Mouse (Mus musculus): ENCODE measurements at regions not wholly inside any gene's neighbourhood (a gene's known extent, or its start where the extent isn't known, plus 50 kb on each side); places are given as distances from the start of the nearest gene placed in this dataset.

DNA sequence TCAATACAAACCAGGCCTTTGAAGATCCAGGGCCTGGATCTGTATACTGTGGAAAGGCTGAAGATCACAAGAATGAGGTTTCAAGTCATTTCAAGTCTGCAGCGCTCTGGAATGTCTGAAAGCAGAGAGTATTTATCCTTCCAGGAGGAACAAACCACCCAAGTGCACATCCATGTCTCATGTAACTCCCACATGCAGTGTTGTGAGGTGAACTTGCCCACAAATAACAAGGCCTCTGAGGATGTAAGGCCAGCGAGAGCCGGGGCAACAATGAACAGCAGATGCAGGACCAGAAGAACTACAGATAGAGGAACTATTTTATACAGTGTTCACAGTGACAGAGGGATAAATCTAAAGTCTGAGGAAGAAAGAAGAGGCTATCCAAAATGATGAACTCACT lies 442.4 kb downstream of the Slc4a3 start:
- DNase-seq (ENCODE audit: low read depth in 1 of 2, low spot score in 2 of 2), result no peak

DNA sequence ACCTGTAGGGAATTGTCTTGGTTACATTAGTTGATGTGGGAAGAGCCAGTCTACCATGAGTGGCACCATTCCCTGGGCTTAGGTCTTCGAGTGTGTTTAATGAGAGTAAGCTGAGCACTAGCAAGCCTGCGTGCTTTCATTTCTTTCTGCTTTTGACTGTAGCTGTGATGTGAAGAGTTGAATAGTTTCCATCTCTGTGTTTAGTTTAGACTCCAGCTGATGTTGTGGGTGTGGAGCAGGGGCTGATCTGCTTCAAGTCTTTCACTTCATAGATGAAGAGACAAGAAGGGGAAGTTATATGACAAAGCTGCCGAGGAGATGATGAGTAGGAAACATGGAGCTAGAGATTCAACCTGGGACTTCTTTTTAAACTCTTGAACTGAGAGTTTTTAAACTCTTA lies 446.0 kb downstream of the Slc4a3 start:
- no peak for DNase-seq (ENCODE audit: low read depth in 1 of 2, low spot score in 2 of 2)

DNA sequence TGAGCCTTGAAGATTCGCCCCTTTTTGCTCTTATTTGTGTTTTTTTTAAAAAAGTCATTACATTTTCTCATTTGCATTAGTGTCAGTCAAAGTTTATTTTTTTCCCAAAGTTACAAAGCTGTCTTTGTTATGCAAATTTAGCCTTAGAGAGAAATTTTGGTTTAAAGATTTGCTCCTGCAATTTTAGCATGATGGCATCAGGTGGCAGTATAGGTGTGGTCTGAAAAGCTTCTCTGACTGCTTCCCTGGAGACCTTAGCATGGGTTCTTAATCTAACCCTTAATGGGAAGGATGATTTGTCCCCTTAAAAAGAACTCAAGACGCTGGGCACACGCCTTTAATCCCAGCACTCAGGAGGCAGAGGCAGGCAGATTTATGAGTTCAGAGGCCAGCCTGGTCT lies 451.2 kb downstream of the Slc4a3 start:
- no peak for DNase-seq (ENCODE audit: low read depth in 1 of 2, low spot score in 2 of 2)

DNA sequence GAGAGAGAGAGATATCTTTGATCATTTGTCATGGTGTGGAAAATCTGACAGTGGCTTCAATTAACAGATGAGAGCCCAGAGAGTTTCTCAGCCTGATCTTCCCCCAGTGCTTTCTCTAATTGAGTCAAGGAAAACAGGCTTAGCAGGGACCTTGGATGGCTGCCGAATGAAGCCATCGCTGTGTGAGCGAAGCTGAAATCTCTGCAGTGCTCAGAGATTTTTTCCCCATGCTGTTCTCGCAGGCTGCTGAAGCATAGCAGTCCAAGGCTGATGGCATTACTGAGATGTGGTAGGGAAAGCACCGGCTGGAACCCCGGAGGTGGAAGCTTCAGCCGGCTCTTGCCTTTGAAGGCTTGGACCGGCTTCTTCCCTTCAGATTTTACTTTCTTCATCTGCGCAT lies 455.1 kb downstream of the Slc4a3 start:
- no peak for DNase-seq (ENCODE audit: low read depth in 1 of 2, low spot score in 2 of 2)

DNA sequence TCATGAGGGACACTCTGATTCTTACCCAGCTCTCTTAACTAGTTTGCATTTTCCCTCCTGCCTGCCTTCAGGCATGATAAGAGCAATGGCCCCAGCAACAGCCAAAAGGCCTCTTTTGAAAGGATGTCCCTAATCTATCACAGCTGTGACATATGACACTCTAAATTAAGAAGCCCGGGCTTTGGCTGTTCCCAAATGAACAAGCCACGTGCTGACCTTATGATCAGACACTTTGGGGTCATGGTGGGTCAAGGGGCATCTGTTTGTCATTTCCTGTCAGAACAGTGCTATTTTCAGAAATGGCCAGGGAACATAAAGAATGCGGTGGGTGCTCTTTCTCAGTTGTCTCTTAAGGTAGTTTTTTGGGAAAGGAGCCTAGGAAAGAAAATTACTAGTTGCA lies 463.5 kb downstream of the Slc4a3 start:
- DNase-seq (ENCODE audit: low read depth in 1 of 2, low spot score in 2 of 2), result no peak

DNA sequence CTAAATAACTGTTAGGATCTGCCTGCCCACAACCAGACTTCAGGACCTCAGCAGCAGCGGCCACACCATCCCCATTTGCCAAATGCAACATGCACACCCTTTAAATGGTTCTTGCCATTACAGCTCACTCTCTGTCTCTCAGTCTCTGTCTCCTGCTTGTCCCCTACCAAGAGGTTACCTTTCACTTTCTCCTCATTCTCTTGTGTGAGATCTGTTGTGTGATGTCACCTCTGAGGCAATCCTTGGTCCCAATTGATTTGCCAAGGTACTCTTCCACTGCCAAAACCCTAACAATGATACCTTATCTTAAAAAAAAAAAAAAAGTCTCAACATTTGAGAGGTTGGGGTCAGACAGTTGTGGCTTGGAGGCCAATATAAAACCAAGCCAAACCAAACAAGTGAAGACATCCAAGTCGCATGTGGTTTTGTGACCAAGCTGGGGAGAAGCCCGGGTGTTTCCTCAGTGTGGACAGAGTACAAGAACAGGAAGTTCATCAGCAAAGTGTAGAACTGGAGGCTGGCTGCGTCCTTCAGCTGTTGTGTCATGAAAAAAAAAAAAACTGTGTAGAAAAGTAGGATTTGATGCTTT lies 464.2 kb downstream of the Slc4a3 start:
- no peak for DNase-seq (ENCODE audit: low read depth in 1 of 2, low spot score in 2 of 2)

DNA sequence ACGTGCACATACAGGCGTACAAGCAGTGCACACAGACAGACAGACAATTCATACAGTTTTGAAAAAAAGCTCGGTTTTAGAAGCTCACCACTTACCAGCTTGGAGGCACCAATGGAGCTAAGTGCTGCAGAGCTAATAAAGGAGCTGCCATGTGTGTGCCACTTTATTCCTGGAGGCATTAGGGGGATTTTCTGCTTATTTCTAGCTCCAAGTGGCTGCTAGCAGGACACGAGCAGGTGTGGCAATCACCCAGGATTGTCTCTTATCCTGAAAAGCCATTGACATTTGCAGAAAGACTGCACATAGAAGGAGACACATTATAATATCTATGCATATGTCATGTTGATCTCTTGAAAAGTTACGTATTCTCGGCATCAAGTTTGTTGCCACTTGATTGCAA lies 472.5 kb downstream of the Slc4a3 start:
- no peak for DNase-seq (ENCODE audit: low read depth in 1 of 2, low spot score in 2 of 2)

DNA sequence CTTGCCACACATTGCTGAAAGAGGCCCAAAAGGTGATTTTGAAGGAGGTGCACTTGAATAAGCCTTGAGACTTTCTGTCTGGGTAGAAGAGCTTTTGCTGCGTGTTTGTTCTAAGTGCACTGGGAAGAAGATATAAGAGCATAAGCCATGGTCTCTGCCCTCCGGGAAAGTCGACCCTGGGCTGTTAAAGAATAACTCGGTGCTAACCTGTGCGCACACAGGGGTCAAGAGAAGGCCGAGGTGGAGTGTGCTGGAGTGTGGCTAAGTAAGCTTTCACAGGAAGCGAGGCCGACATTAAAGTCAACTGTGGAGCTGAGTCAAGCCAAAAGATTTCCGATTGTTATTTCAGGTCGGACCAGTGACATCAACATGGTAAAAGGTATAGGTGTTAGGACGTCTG lies 473.0 kb downstream of the Slc4a3 start:
- DNase-seq (ENCODE audit: low read depth in 1 of 2, low spot score in 2 of 2), result no peak

DNA sequence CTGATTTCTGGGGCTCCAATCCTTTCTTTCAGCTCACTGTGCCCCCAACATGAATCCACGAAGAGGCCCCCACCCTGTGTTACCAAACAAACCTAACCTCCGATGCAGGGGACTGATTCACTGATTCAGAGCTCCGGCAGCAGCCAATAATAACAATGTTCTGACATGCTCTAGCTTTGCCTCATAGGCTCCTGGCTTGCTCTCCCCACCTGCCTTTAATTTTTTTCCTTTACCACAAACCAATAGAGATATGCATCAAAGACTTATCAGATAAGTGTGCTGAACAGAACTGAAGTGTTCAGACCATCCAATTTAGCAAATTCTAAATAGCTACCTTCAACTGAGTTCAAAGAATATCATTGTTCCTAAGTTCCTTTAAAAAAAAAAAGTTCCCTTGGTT lies 478.6 kb downstream of the Slc4a3 start:
- DNase-seq (ENCODE audit: low read depth in 1 of 2, low spot score in 2 of 2), result no peak

DNA sequence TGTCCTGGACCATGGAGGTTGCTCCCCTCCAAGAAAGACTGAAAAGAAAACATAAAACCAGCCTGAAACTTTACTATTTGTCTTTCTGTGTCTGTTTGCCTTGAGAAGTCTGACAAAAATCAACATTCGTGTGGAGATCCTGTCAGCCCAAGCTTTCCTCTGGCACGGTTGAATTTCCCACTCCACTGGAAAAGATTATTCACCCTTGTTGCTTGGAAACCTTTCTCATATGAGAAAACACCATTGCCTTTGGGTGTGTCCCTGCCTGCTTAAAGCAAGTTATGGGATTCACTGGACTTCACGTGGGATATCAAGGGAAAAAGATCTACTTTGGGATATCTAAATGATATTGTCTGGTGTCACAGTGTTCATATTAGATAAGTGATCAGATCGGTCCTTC lies 479.3 kb downstream of the Slc4a3 start:
- DNase-seq (ENCODE audit: low read depth in 1 of 2, low spot score in 2 of 2), result no peak

DNA sequence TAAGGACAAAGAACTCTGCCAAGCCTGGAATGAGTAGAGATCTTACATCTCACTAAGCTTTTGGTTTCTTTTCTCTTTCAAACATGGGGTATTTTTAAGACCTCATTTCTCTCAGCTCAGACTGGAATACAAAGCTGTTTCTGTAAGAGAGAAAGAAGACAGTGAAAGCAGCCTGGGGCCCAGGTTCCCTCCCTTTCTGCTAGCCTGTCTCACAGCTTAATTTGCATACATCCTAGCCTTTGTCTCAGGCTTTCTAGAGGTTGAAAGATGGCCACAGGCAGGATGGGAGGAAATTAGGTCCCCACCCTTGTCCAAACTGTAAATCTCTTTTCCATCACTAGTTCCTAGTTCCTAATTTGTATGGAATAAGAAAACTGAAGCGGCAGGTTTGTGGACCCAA lies 483.0 kb downstream of the Slc4a3 start:
- DNase-seq (ENCODE audit: low read depth in 1 of 2, low spot score in 2 of 2), result no peak

DNA sequence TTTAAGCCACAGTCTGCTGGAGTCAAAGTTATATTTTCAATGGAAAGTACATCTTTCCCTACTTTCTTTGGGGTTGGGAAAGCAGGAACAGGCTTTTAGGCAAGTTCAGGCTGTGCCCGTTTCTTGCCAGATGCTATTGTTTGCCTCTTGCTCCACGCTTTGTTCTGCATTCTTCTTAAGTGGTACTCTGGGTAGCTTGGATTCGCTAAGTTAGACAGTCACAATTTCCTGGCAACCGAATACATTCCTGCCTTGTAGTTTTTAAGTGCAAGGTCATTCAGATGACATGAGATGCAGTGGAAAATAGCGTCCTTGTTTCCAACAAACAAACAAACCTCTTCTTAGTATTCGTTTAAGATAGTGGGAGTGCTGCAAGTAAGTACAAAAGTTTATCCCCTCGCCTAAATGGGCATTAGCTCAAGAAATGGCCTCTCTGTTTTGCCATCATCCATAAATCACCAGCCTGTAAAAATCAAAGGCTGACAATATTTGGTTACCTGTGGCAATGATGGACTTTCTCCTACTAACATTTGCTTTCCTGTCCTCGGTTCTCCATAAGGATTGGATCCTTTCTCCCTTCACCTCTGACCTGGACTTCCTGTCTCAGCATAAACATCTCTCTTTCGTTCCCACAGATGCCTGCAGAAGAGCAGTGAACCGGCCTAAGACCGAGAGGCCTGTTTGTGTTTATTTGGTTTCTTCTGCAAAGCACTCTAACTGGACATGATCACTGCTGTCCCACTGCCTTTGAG lies 485.3 kb downstream of the Slc4a3 start:
- DNase-seq (ENCODE audit: low read depth in 1 of 2, low spot score in 2 of 2), result no peak

DNA sequence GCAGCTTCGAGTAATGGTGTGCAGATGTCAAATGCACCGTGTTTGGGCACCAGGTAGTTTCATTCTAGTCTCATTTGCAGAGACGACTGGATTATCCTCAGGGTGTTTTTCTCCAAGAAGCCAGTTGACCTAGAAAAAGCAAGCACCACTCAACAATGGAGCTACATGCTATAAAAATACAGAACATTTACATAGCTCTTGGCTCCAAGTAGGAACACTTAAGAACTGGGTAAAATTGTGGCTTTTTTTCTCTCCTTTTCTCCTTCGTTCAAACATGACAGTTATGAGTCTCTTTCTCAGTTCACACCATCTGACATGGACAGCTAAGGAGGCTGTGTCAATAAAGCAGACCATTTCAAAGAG lies 485.8 kb downstream of the Slc4a3 start:
- no peak for DNase-seq (ENCODE audit: low read depth in 1 of 2, low spot score in 2 of 2)

DNA sequence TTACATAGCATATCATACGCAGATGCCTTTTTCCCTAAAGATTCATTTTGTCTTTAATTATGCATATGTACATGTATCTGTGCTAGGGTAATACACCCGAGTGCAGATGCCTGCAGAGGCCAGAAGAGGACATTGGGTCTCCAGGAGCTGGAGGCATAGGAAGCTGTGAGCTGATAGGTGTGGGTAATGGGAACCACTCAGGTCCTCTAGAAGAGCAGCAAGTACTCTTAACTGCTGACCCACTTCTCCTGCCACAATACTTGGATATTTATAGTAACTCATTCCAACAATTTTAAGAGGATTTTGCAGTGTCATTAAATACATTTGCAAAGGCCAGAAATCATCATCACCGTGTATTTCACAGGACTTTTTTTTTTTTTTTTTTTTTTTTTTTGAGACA lies 486.6 kb downstream of the Slc4a3 start:
- no peak for DNase-seq (ENCODE audit: low read depth in 1 of 2, low spot score in 2 of 2)

DNA sequence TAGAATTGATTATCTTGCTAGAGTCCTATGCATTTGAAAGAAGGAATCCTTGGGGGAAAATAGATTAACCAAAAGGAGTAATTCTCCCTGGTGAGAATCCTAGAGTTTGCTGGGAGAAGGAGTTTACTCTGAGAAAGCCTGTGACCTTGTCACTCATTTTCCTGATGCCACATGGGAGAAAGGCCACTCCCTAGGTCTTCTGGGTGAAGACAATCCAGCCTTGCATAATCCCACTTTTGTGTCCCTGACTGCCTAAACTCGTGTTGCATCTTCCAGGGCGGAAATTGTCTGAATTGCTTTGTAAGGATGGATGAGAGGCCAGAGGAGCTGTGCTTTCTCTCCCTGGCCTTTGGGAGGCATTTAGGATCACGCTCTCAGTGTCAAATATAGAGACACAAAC lies 490.2 kb downstream of the Slc4a3 start:
- no peak for DNase-seq (ENCODE audit: low read depth in 1 of 2, low spot score in 2 of 2)

DNA sequence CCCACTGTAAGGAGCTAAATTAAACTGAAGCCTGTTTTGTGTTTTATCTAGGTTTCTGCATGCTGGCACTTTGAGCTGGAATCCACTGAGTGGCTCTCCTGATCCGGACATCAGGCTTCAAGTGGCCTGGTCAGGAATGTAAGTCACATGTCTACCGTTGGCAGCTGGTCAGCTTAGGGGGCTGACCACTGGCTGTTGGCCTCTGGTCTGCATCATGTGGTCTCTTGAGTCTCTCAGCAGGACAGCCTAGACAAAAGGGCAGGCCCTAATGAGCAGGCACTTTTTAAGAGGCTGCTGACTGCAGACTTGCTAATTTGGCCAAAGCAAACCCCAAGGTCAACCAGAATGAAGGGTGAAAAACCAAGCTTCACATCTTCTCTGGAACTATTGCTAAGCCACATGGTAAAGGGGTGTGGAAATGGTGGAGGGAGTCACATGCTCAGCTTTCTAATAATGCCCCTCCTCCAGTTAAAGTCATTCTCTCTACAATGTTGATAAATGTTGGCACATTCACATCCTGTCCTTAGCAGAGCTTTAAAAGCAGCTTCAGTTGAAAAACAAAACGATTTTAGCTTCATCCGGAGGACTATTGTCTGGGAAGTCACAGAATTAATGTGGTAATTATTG lies 493.1 kb downstream of the Slc4a3 start:
- no peak for DNase-seq (ENCODE audit: low read depth in 1 of 2, low spot score in 2 of 2)

DNA sequence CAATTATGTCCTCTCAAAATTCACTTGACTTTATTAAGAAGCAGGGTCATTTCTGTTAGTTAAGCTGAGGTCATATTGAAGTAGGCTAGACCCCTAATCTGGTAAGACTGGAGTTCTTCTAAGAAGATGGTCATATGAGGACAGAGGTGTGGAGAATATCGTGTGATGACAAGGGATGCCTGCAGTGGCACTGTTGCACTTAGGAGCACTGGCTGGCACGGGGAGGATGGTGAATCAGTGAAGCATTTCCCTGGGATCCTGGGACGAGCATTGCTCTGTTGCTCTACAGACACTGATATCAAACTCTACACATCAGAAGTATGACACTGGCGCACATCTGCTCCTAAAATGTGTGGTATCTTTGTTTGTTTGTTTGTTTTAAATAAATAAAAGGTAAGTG lies 493.6 kb downstream of the Slc4a3 start:
- no peak for DNase-seq (ENCODE audit: low read depth in 1 of 2, low spot score in 2 of 2)

DNA sequence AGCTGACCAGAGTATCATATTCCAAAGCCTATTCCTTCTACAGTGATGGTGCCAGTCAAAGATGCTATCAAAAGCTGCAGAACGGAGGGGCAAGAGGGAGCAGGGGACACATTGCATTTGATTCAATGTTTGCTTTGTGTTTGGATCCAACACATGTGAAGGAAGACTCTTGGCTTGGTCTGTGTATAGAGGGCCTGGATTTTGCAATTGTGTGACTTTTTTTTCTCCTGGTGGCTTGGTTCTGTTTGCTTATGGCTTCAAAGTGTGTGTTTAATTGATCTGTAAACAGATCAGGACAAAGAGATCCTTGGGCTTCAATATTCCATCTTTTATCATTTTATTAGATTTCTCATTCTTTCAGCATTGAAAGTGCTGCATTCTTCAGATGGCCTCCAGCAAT lies 504.2 kb downstream of the Slc4a3 start:
- no peak for DNase-seq (ENCODE audit: low read depth in 1 of 2, low spot score in 2 of 2)

DNA sequence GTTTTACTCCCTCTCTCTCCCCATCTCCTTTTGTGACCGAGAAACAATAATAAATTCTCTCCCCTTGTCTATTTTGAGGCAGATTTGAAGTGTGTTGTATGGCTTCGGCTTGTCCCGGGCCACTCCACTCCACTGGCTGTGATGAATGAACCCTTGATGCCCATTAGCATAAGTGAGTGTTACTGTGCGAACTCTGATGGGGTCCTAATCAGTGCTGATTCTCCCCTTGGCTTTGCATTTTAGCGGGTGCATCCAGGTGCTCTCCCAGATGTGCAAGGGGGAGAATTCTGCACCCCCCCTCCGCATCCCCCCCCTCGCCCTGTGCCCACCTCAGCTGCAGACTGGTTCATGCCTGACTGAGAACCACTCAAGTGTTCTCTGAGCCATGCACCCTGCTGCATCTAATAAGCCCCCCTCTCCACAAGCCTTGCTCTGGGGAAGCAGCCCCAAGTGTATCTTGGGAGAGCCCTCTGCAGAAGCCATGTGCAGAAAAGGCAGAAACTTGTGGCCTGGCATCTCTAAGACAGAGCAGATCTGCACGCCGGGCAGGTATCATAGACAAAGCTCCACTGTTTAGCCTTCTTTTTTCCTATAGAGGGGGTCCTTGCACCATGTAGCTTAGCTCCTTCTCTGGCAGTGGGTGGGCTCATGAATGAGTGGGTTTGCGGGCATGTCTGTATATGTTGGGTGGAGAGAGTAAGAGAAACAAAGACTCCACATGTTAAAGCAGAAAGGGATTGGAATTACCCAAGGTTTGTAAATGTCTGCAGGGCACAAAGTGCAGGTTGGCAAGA lies 507.5 kb downstream of the Slc4a3 start:
- DNase-seq (ENCODE audit: low read depth in 1 of 2, low spot score in 2 of 2), result no peak

DNA sequence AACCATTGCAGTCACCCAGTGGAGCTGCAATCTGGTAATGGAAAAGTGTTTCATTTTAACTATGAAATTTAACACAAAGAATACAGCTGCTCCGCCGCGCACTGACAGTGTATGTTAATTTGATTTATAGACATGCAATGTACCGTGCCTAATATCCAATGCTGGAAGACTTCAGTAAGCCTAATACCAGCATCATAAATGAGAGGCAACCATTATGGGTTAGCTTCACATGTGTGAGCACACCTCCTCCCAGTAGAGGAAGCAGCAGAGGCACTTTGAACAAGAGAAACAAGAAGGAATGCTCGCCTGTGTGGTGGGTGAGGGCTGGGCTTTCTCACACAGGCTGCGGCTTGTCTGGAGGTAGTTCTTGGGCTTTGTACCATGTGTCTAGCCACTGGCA lies 519.7 kb downstream of the Slc4a3 start:
- no peak for DNase-seq (ENCODE audit: low read depth in 1 of 2, low spot score in 2 of 2)

DNA sequence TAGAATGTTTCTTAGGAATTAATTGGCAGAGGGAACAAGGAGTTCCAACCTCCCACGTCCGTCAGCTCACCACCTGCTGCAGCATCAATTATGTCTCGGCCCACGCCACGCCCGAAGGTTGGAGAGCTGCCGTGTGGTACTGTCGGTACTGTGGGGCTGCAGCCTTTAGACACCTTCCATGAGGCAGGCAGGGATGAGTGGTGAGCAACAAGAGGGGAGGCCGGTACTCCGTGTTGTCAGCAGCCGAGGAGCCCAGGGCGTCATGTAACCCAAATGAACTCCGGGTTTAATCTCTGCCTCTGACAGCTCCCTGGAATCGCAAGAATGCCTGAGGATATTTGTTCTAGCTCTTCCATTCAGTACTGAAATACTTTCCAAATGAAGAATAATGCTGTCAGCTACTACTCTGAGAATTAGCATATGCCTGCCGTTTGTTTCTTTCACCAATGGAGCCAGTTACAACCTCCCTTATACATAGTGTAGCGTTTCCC lies 524.8 kb downstream of the Slc4a3 start:
- no peak for DNase-seq (ENCODE audit: low read depth in 1 of 2, low spot score in 2 of 2)

DNA sequence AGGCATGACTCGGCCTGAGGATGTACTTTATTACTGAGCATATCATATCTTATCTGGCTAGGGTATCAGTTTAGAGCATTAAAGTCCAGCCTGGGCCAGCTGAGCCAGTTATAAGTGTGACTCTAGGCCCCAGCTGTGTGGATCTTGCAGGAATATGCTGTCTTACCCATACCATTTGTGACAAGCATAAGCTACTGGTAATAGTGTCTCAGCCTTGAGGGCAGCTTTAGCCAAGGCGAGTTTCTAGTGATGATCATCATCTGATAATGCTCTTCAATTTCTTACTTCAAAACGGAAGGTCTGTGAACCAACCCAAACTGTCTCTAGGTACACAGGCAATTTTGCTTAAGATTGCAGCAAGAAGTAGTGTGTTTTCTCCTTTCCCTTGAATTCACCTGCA lies 529.1 kb downstream of the Slc4a3 start:
- no peak for DNase-seq (ENCODE audit: low read depth in 1 of 2, low spot score in 2 of 2)
